Mouse (Mus musculus): ENCODE measurements around the gene Plaur. TPM values are rescaled to one million over a fixed set of nuclear protein-coding genes. Genes with fewer than 3 reads are reported as not detected.
A peak's percentile ranks its signal among the peaks of the same experiment; 100 is the strongest.

Plaur gene
- total RNA-seq (2021): 10 to 100 TPM in 1 of 2 experiments, 1 to 10 TPM in 1; 6.5 to 14.4 TPM
- long read RNA-seq, experiment 1, transcript Plaur-201 (7 exons, 1,506 nt): major isoform, 10 of 13 reads
- long read RNA-seq, experiment 1, partial matches to known transcripts: 2 of 13 reads
- long read RNA-seq, experiment 1, other reads (novel, unspliced or antisense): 1 of 13 reads
- long read RNA-seq, experiment 2, transcript Plaur-201 (7 exons, 1,506 nt): major isoform, 9 of 11 reads
- long read RNA-seq, experiment 2, partial matches to known transcripts: 0 of 11 reads
- long read RNA-seq, experiment 2, other reads (novel, unspliced or antisense): 2 of 11 reads

GRCm38 (mm10) chr7:24462388-24463319 is at the start of gene Plaur:
Plaur (plus strand) TSS chr7:24462484.
- peak; percentile 43 to 49 for DNase-seq (ENCODE audit: low spot score in 2 of 2)

GRCm38 (mm10) chr7:24413630-24414029 is 48.7 kb upstream of the Plaur start:
- no peak for DNase-seq (ENCODE audit: low spot score in 2 of 2)

- DNase-seq (ENCODE audit: low spot score in 2 of 2): no peak
Observed at GRCm38 (mm10) chr7:24415261-24415660, 47.0 kb upstream of the Plaur start.

DNA sequence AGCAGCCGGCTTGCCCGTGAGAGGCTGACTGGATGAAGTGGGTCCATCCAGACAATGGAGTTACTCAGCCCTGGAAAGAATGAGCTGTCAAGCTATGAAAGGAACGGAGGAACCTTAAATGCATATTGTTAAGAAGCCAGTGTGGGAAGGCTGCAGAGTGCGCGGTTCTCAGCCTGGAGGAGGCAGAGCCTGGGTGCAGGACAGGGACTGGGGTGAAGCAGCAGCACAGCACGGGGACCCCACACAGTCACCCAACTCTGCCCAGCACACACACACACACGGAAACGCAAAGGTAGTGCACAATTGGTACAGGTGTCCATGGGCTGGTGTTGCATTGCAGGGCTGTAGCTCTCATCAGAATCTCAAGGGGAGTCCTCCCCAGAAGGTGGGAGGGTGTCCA is 42.7 kb upstream of the Plaur start:
- DNase-seq (ENCODE audit: low spot score in 2 of 2): no peak

DNA sequence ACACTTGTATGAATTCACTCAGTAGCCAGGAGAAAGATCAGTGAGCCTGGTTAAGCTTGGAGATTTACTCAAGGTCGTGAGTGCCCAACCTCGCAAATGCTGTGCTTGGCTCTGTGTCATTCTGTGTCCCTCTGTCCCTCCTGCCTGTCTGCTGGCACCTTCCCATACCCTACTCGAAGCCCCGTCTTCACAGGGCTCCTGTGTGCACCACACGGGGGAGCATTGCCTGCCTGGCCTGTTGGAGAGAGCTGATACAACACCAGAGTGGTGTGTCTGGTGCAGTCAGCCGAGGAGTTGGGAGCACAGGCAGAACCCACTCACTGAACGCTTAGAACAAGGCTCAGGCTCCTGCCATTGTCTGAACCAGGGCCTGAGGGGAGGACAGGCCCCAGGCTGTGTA is 40.6 kb upstream of the Plaur start:
- DNase-seq (ENCODE audit: low spot score in 2 of 2): no peak

- no peak for DNase-seq (ENCODE audit: low spot score in 2 of 2)
Observed at GRCm38 (mm10) chr7:24422251-24422650, 40.0 kb upstream of the Plaur start.

DNA sequence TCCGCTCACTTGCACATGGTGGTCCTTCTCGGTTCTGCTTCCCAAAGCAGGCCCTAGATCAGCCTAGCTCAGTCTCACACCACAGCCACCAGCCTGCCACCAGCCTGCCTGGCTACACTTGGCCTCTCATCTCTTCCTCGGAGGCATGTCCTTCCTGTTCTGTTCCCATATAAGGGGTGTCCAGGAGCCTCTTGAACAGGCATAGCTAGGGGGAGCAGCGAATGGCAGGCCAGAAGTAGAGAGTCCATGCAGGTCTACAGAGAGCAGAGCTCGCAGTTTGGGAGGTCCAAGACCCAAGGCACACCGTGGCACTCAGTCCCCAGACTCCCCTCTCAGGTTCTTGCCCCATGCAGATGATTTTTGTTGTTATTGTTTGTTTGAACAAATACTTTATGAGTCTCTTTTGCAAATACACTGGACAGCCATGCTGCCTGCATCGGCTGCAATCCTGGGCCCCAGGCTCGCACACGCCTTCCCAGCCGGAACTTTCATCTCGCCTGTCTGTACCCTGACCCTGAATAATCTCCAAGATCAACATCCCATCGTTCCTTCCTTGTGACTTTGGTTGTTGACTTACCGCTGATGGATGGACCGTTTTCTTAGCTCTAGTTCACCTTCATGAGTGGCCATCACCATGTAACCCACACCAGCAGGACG is 39.0 kb upstream of the Plaur start:
- no peak for DNase-seq (ENCODE audit: low spot score in 2 of 2)

DNA sequence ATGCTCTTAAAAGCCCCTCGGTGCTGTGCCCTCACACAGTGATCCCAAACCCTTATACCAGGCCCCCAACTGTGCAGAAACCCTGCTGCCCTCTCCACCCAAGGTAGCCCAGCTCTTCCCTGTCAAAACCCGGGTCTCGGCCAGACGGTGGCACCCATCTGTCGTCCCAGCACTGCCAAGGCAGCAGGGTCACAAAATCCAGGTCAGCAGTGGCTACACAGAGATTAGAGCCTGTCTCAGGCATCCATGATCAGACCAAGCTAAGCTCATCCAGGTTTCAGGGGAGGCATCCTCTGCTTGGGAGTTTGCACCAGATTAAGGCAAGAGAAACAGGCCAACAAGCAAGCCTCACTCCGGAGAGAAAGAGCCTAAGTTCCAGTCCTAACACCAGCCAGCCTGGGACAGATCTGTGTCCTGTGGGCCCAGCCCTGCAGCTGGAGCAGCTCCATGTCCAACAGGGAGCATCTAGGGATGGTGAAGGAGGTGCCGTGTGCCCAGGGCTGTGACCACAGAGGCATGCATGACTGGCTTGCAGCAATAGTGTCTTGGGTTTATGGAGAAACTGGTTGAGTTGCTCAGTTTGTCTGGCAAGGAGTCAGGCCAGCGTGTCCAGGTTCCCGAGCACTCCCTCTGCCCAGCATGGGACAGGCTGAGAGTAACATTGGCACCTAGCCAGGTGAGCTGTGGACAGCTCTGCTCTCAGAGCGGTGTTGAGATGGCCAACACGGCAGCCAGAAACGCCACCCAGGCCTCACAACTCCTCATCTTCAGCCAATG is 38.1 kb upstream of the Plaur start:
- no peak for DNase-seq (ENCODE audit: low spot score in 2 of 2)

DNA sequence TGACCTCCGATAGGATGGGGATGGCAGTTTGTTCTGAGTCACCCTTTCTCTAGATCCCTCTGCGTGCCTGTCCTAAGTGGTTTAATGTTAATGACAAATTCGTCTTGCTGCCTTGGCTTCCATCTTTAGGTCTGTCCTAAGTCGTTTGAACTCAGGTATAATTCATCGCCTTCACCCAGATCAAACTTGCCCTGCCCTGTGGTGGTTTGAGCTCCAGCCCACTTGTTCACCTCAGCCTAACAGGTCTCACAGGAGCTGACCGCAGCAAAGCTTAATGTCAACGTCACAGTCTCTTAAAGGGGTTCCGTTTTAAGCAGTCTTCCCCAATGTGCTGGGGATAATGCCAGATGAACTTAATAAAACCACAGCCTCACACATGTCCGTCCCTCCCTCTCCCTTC is 36.4 kb upstream of the Plaur start:
- no peak for DNase-seq (ENCODE audit: low spot score in 2 of 2)

DNA sequence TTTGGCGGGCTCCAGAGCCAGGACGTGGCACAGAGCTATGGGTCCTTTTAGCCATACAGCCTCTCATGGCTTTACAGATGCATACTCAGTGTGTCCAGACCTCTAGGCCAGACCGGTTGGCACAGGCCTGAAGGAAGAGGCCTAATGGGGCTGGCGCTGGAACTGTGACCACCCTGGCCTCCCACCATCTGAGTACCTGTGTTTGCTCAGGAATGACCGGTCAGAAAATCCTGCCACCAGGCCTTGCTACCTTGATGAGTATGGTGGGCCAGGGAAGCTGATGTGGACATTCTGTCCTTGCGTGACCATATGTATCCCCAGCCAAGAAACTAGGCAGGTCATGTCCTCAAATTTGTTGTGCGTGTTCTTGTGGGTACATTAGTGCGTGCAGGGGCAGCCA is 35.1 kb upstream of the Plaur start:
- no peak for DNase-seq (ENCODE audit: low spot score in 2 of 2)

DNA sequence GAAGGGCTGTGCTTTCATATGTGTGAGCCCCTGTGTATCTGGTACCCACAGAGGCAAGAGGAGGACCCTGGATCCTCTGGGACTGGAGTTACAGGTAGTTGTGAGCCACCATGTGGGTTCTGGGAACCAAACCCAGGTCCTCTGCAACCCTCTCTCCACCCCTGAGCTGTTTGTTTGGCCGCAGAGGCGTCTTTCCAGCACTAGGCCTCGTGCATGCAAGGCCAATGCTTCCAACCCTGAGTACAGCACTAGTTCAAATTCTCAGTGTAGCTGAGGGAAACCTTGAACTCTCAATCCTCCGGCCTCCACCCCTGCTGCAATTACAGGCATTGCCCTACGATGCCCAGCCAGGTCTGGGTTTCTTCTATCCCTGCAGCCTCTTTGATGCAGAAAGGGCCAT is 33.6 kb upstream of the Plaur start:
- no peak for DNase-seq (ENCODE audit: low spot score in 2 of 2)

DNA sequence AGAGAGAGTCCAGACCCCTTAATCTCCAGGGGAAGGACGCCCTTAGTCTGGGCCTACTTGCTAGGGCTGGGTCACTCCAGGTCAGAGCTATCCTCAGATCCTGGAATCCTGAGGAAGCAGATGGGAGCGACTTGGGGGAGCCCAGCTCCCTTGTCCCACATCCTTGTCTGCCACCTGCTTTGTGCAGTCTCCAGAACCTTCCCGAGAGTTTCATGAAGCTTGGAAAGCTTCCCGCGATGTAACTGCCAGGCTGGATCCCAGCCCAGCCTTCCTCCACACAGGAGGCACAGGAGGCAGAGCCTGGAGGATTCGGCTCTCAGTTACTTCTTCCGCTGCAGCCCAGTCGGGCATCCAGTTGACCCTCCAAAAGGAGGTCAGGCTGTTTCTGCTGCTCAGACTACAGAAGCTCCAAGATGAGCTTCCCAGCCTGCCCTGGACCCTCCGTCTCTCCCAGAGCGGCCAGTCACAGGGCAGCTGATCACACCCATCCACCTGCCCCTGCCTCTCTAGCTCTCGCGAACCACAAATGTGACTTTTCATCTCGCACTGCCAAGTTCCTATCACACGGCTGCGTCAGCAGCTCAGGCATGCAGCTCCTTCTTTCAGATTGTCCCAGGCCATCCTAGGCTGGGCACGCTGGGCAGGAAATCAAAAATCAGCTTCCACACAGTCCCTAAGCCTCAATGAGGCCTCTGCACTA is 32.7 kb upstream of the Plaur start:
- DNase-seq (ENCODE audit: low spot score in 2 of 2): no peak

DNA sequence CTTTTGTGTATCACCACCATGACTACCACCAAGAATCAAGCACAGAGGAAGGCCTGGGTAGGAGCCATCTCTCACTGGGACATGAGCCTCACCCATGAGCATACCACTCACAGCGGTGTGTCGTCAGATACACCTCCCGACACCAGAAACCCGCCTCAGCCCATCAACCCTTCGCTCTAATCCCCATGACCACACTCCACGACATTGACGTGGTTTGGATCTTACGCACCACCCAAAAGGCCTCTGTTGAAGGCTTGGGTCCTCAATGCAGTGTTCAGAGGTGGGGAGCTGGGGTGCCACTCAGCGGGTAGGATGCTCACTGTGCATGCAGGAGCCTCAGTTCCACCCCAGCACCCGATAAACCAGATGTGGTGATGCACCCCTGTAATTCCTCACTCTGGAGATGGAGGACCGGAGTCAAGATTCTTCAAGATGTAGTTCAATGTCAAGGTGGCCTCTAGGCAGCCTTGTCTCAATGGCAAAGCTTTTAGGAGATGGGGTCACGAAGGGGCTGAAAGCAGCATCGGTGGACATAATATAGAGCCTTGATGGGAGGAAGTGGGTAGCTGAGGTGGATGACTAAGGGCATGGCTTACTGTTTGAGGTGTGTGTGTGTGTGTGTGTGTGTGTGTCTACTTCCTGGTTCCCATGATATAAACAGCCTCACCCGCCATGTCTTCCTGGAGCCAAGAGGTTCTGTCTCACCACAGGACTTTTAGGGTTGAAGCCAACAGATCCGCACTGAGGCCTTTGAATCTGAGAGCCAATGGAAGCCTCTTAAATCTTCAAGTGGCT is 31.5 kb upstream of the Plaur start:
- no peak for DNase-seq (ENCODE audit: low spot score in 2 of 2)

- no peak for DNase-seq (ENCODE audit: low spot score in 2 of 2)
Observed at GRCm38 (mm10) chr7:24431713-24432112, 30.6 kb upstream of the Plaur start.

- DNase-seq (ENCODE audit: low spot score in 2 of 2): no peak
Observed at GRCm38 (mm10) chr7:24435305-24435704, 27.0 kb upstream of the Plaur start.

- DNase-seq (ENCODE audit: low spot score in 2 of 2): no peak
Observed at GRCm38 (mm10) chr7:24437981-24438380, 24.3 kb upstream of the Plaur start.

DNA sequence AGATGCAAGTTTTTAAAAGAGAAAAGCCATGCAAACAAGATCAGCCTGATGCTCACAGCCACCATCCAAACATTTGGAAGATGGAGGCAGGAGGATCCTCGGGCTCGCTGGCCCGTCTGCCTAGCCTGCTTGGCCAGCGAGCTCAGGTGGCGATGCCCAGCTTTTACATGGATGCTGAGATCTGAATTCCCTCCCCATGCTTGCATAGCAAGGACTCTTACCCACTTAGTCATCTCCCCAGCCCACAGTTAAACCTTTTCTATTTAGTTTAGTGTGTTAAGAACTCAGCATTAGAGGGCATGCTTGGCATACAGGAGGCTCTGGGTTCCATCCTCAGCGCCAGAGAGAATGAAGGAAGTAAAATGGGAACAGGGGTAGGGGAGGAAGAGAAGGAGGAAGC is 23.1 kb upstream of the Plaur start:
- no peak for DNase-seq (ENCODE audit: low spot score in 2 of 2)

DNA sequence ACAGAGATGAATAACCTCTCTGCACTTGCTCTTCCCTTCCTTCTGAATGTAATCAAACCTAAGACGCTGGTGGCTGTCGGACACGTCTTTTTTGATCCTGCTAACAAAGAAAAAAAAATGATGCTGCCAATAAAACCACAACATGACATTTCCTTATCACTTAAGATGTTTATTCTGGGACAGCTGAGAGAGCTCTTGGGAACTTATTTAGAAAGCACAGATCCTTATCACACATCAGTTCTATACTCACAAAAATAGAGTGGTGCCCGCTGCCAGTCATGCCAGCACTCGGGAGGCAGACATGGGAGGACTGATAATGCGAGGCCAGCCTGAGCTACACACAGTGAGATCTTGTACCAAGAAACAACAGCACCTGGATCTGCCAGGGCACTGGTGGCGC is 22.4 kb upstream of the Plaur start:
- no peak for DNase-seq (ENCODE audit: low spot score in 2 of 2)

DNA sequence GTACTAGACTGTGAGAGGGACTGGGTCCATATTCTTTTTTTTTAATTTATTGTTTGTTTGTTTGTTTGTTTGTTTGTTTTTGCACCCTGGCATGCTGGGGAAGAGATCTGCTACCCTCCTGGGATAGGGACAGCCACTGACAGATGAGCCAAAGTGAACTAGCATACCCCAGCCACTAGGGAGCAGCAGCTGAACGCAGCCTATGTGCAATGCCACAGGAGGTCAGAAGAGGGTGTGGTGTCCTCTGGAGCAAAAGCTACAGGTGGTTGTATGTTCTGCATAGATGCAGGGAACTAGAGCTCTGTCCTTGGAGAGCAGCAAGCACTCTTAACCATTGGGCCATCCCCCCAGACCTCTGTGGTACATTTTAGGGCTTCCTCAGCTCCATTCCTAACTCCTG is 20.5 kb upstream of the Plaur start:
- peak; percentile 67 to 71 for DNase-seq (ENCODE audit: low spot score in 2 of 2)

- no peak for DNase-seq (ENCODE audit: low spot score in 2 of 2)
Observed at GRCm38 (mm10) chr7:24442313-24442712, 20.0 kb upstream of the Plaur start.

Measured in adrenal gland, adult 18-20 months (tissue).